Mouse (Mus musculus): Measurements from ENCODE around the gene Tex30. TPM values are rescaled to one million over a fixed set of nuclear protein-coding genes. Genes with fewer than 3 reads are reported as not detected.
A peak's percentile ranks its signal among the peaks of the same experiment; 100 is the strongest.
"Not testable (repeated sequence)": the region's sequence is repeated elsewhere in the genome, so short reads cannot be mapped to it uniquely, and the experiment has no call there.

Tex30 gene
- polyA plus RNA-seq, 1 experiment from 2014 or later: 22.7 TPM

DNA sequence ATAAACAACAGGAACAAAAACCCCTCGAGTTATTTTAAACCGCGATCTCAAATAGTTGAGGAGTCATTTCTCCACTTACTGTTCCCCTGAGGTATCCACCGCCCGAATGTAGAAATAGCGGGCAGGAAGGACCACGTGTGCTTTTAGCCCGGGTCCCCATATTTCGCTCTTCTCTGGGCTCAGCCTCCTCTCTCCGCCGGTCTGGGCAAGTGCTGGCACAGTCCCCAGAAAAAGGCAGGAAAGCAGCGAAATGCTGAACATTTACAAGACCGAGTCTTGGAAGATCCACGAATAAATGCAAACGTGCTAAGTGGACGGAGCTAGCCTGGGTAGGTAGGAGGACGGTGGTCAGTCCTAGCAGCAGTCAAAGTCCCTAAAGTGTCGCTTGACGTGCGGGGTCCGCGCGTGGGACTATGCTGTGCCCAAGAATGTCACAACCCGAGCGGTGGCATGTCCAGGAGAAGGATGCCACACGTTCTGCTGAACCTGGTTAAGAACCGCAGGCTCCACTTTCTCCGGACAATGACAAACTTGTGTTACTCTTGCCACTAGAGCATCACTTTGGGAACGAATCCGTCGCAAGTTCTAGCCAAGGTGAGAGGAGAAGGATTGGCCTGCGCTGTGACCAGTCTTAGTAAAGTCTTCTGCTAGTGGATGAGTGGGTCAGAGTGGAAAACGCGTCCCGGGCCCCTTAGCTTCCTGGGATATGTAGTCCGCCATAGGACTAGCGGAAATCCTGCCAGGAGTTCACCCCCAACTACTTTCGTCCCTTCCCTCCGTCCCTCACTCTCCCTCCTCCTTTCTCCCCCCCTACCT, 16.2 kb upstream of the Tex30 start, which contains the start of the genes Kdelc1 and Bivm:
Kdelc1 (minus strand) TSS at position 570 of the 816 bp plus-strand sequence.
Bivm (plus strand) TSS at position 719 of the 816 bp plus-strand sequence.
- ATAC-seq (peak; percentile 97), DNase-seq (ENCODE audit: low read depth, low spot score) (peak; percentile 79)
- no peaks in the 10 kb centered on the region for H3K27me3 ChIP-seq
- in situ Hi-C loops (cut with MboI; ENCODE audit: low pct_unique_long_range_greater_than_20kb): no loop called here
- ChIA-PET CTCF (no interaction called here), POLR2A (no interaction called here)
- no peak for TF ChIP-seq CTCF (IDR thresholded peaks at IDR 0.05)

DNA sequence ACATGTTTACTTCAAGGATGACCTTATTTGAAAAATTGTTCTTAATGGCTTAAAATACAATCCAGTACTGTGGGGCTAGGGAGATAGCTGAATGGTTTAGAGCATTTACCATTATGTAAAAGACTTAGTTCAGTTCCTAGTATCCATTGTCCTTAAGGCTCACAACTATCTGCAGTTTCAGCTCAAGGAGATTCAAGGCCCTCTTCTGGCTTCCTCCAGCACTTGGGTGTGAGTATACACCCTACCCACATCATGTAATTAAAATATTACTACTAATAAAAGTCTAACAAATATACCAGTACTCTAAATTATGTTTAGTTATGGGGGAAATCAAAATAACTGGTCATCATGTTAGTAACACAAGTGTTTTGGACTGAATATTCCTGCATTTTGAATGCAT, 15.3 kb upstream of the Tex30 start:
- no peak for ATAC-seq
- in situ Hi-C loops (cut with MboI; ENCODE audit: low pct_unique_long_range_greater_than_20kb): no loop called here
- CTCF ChIA-PET: no interaction called here
- POLR2A ChIA-PET: no interaction called here
- DNase-seq (ENCODE audit: low read depth, low spot score): no peak
- no peak for TF ChIP-seq CTCF (IDR thresholded peaks at IDR 0.05)
- H3K27me3 ChIP-seq: no peaks in the 10 kb centered on the region

DNA sequence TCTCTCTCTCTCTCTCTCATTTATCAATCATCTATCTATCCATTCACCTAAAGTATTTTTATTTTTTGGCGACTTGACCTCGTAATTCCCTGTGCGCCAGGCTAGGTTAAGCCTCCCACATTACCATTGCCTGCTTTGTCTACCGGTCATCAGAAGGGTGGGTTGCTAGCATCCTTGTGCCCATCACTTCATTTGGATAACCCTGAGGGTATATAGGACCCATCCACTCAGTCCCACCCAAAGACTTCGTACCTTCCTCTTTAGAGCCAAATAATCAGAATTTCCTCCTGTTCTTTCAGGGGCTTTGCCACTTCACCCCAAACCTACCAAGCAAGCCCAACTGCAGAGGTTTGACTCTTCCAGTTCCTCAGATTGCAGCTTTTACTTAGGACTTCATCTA, 698 bp upstream of the Tex30 start:
- in situ Hi-C loops (cut with MboI; ENCODE audit: low pct_unique_long_range_greater_than_20kb): no loop called here
- no peak for TF ChIP-seq CTCF (IDR thresholded peaks at IDR 0.05)
- DNase-seq (ENCODE audit: low read depth, low spot score): no peak
- ATAC-seq: no peak
- no peaks in the 10 kb centered on the region for H3K27me3 ChIP-seq
- CTCF ChIA-PET: no interaction called here
- POLR2A ChIA-PET: interaction anchor here (1.5 kb wide), 1 partner anchor 17 kb away, joined by 13 read pairs; no protein-coding TSS in a partner anchor

DNA sequence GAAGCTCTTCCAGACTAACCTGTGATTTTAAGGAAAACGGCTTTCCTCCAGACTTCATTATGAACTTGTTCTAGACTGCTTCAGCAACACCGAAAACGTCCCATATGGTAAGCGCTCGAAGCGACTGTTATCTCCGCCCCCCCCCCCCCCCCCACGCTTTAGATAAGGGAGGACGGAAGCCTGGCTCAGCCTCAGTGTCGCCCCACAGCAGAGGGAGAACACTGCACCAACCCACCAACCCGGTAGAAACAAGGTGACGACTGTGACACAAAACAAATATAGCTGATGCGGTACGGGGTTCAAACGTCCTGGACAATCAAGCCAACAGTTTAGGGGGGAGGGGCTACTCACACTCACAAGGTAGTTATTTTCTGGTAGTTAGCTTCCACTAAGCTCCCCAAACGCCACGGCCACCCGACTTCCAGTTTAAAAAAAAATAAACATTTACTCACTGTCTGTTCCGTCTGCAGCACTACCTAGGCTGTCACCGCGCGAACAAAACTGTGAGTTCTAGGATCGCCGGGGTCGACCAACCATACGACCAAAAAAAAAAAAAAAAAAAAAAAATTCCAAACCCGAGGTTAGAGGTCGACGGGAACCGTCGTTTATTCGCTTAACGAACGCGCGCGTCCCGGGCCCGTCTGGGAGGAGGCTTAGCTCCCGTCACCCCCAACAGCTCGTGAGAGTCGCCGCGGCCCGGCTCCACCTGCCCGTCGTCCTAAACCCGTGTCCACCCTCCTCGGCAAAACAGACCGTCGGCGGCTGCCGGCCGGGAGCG, 604 bp downstream of the Tex30 start:
- ATAC-seq: peak; percentile 18
- H3K27me3 ChIP-seq: no peaks in the 10 kb centered on the region
- in situ Hi-C loops (cut with MboI; ENCODE audit: low pct_unique_long_range_greater_than_20kb): no loop called here
- CTCF ChIA-PET: no interaction called here
- no peak for TF ChIP-seq CTCF (IDR thresholded peaks at IDR 0.05)
- no peak for DNase-seq (ENCODE audit: low read depth, low spot score)
- POLR2A ChIA-PET: interaction anchor here (0.6 to 1.5 kb wide), 3 partner anchors 18 to 245 kb away, joined by 3 to 13 read pairs (median 9); no protein-coding TSS in a partner anchor

DNA sequence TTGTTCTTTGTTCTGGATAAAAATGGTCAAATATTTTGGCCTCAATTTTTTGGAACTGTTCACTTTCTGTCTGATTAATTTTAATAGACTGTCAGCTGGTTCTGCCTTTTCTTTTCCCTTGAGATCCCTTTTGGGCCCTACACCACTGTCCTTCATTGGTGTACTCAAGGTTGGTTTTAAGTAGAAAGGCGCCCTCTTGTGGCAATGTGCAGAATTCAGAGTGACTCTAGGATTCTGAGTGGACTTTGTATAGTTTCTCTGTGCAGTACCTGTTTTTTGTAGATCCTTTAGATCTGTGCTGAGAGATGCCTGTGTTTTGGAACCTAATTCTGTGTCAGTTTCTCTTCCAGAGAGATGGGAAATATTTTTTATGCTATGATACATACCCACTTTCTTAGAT, 37.6 kb downstream of the Tex30 start:
- ATAC-seq (peak; percentile 76), DNase-seq (ENCODE audit: low read depth, low spot score) (peak; percentile 30)
- peaks cover 36% of the 10 kb centered on the region for H3K27me3 ChIP-seq
- TF ChIP-seq CTCF (IDR thresholded peaks at IDR 0.05): peak; percentile 75
- ChIA-PET CTCF (interaction anchor here (0.9 to 3.6 kb wide), 11 partner anchors 9 to 302 kb away, joined by 3 to 18 read pairs (median 4); no protein-coding TSS in a partner anchor), POLR2A (no interaction called here)
- in situ Hi-C loops (cut with MboI; ENCODE audit: low pct_unique_long_range_greater_than_20kb): loop anchor here (5.0 to 25.0 kb wide), 3 partner anchors 152 to 777 kb away; no protein-coding TSS in a partner anchor

DNA sequence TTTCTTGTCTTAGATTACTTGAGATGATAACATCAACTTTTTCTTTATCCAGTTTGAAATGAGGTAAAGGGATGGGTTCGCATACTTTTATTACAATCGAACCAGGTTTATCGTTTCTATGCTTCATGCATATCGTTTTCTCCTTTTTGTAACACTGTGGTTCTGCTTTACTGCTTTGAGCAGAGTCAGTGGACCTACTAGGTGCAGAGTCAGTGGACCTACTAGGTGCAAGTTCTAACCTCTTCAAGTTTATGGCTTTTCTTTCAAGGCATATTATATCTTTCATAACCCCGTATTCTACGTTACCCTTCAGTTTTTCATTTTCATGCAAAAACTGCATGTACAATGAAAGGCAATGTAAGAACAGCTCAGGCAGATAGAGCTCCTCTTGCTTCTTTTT, 38.8 kb downstream of the Tex30 start:
- ChIA-PET CTCF (interaction anchor here (1.0 to 3.6 kb wide), 8 partner anchors 12 to 703 kb away, joined by 3 to 18 read pairs (median 4); no protein-coding TSS in a partner anchor), POLR2A (no interaction called here)
- in situ Hi-C loops (cut with MboI; ENCODE audit: low pct_unique_long_range_greater_than_20kb): loop anchor here (5.0 to 25.0 kb wide), 2 partner anchors 151 to 776 kb away; no protein-coding TSS in a partner anchor
- ATAC-seq (no peak), DNase-seq (ENCODE audit: low read depth, low spot score) (no peak)
- peaks cover 45% of the 10 kb centered on the region for H3K27me3 ChIP-seq
- no peak for TF ChIP-seq CTCF (IDR thresholded peaks at IDR 0.05)

DNA sequence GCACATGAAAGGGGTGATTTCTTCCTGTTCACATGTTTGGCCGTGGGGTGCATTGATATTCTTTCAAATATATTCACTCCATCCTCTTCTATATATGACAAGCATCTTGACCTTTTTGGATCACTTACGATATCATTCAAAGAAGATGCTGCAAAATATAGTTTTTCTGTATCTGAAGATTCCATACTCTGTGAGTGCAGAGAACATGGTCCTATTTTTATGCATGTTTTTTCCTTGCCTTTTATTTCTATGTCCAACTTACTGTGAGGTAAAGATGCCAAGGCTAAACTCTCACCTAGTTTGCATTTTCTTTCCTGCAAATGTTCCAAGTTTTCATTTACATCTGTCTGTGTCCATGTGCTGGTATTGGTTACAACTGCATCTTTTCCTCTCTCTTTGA, 40.4 kb downstream of the Tex30 start, which contains the start of gene Gm8251:
Gm8251 (minus strand) TSS at position 101 of the 400 bp plus-strand sequence.
- no peak for TF ChIP-seq CTCF (IDR thresholded peaks at IDR 0.05)
- no peak for DNase-seq (ENCODE audit: low read depth, low spot score)
- CTCF ChIA-PET: no interaction called here
- POLR2A ChIA-PET: no interaction called here
- in situ Hi-C loops (cut with MboI; ENCODE audit: low pct_unique_long_range_greater_than_20kb): loop anchor here (5.0 to 25.0 kb wide), 2 partner anchors 150 to 775 kb away; no protein-coding TSS in a partner anchor
- no peak for ATAC-seq
- peaks cover 54% of the 10 kb centered on the region for H3K27me3 ChIP-seq

DNA sequence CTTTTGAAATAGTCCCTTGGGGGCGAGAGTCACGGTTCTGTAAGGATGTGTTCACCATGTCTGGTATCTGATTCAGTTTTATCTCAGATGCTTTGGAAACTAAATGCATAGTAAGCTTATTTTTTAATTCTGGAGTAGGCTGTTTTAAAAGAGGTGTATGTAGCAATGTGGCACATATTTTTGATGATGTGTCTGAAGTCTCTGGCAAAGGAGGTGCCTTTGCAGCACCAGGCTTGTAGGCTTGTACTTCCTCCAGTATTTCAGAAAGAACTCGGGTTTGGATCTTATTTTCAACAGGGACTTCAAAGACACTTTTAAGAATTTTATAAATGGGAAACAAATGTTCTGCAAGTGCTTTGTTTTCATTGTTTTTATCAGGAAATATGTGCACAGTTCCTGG, 44.4 kb downstream of the Tex30 start:
- no peak for DNase-seq (ENCODE audit: low read depth, low spot score)
- TF ChIP-seq CTCF (IDR thresholded peaks at IDR 0.05): no peak
- in situ Hi-C loops (cut with MboI; ENCODE audit: low pct_unique_long_range_greater_than_20kb): loop anchor here (25.0 kb wide), 1 partner anchor 771 kb away; no protein-coding TSS in a partner anchor
- CTCF ChIA-PET: no interaction called here
- POLR2A ChIA-PET: no interaction called here
- ATAC-seq: no peak
- H3K27me3 ChIP-seq: peaks cover 50% of the 10 kb centered on the region

DNA sequence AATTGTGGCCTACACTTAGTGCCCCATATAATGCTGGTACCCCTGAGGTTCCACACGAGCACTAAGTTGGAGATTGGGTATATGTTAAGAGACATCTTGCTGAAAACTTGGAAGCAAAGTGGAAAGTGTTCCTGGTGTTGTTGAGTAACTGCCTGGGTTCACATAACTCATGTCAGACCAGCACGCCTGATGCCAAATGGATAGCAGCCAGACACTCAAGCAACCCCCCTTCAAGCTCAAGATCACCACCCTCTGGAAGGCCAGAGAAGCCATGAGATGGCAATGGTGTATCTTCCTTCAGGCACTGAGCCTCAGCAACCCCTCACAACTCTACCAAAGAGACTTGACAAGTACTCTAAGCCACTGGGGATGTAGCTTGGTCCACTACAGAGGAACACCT, 55.7 kb downstream of the Tex30 start:
- CTCF ChIA-PET: interaction anchor here (1.5 kb wide), 2 partner anchors 147 to 286 kb away, joined by 4 to 5 read pairs; no protein-coding TSS in a partner anchor
- no peak for TF ChIP-seq CTCF (IDR thresholded peaks at IDR 0.05)
- POLR2A ChIA-PET: no interaction called here
- ATAC-seq (no peak), DNase-seq (ENCODE audit: low read depth, low spot score) (no peak)
- peaks cover 3% of the 10 kb centered on the region for H3K27me3 ChIP-seq
- in situ Hi-C loops (cut with MboI; ENCODE audit: low pct_unique_long_range_greater_than_20kb): no loop called here

DNA sequence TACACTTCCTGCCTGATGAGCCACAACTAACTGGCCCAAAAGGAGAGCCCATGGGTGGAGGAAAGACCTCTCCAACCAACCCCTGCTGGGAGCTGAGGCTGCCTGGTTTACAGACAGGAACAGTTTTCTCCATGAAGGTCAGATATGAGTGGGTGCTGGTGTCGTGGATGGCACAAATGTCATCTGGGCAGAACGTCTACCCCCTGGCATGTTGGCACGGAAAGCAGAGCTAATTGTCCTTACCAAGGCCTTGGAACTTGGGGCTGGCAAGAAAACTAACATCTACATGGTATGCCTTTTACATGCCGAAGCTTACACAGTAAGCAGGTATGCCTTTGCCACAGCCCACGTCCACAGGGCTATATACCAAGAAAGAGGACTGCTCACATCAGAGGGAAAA, 56.6 kb downstream of the Tex30 start:
- in situ Hi-C loops (cut with MboI; ENCODE audit: low pct_unique_long_range_greater_than_20kb): not testable (repeated sequence)
- CTCF ChIA-PET: interaction anchor here (1.5 kb wide), 1 partner anchor 285 kb away, joined by 4 read pairs; no protein-coding TSS in a partner anchor

More for the DNA sequence above, 56.6 kb downstream of the Tex30 start:
- DNase-seq (ENCODE audit: low read depth, low spot score); H3K27me3 ChIP-seq; ATAC-seq; POLR2A ChIA-PET: not testable (repeated sequence)

All from Patski (cell line).